Mouse (Mus musculus) layer of hippocampus, adult 18-20 months (tissue): Measurements from ENCODE around the gene Pithd1. TPM values are rescaled to one million over a fixed set of nuclear protein-coding genes. Genes with fewer than 3 reads are reported as not detected.

Experiments
- DNase-seq, 2 experiments: peaks; one replicate each; pipeline ENCODE4 v3.0.0; 2022; ENCODE audit warnings: low spot score in 2 of 2
- total RNA-seq, 2 experiments: library from RNA; stranded (reverse); gene quantifications; 2 replicates each; pipeline ENCODE4 v1.2.3; 2021

The Pithd1 gene
- total RNA-seq, 2 experiments from 2014 or later, result 88.9 to 93.4 TPM

DNA sequence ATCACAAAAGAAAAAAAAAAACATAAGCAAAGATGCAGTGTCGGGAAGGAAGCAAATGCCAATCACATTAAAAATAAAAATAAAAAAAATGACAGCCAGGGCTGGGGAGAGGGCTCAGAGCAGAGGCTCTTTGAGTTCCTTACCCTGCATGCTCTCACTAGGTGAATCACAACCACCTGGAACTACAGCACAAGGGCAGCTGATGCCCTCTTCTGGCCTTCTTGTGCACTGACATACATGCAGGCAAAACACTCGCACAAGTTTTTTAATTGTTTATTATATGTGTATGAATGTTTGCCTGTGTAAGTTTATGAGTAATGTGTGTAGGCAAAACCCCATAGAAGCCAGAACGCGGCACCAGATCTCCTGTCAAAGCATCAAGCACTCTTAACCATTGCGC is 55.2 kb downstream of the Pithd1 start:
- no peak for DNase-seq

GRCm38 (mm10) chr4:135930239-135930638 is 56.8 kb downstream of the Pithd1 start:
- DNase-seq, result no peak

- no peak for DNase-seq
Observed at GRCm38 (mm10) chr4:135929828-135930227, 57.2 kb downstream of the Pithd1 start.

DNA sequence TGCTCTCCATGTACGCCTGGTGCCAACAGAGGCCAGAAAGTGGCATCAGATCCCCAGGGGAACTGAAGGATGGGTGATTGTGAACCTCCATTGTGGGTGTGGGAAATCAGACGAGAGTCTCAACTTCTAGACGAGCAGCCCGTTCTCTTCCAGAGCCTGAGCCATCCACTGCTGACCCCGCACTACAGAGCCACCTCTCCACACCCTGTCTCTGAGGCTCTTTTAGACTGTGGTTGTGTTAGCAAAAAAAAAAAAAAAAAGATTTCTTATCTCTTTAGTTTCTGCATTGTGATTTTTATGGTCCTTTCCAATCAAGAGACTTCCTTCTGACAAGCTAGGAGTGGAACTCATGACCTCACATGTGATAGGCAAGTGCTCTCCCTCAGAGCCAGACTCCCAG is 57.7 kb downstream of the Pithd1 start:
- DNase-seq, result no peak

- no peak for DNase-seq
Observed at GRCm38 (mm10) chr4:135928376-135928775, 58.7 kb downstream of the Pithd1 start.

DNA sequence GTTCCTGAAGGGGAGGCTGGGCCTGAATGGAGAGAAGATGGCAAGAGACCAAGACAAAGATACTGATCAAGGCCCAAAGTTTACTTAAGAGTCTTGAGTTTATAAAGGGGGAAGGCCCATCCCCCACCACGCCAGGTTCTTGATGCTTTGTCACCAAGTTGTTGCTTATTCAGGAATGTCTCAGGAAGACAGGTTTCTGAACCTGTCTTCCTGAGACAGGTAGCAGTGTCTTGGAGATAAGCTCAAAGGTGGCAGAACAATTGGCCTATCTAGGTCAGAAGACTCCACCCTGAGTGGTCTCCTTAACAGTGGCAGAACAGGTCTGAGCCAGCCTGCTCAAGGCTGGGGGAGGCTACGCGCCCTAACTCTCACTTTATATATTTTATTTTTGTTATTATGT is 60.2 kb downstream of the Pithd1 start:
- no peak for DNase-seq

- no peak for DNase-seq
Observed at GRCm38 (mm10) chr4:135926195-135926808, 60.8 kb downstream of the Pithd1 start.

Other genes starting within 250 kb of the Pithd1 start
- under 1 TPM; 0.27 to 0.38 TPM for gene Myom3, start 227.5 kb downstream of the Pithd1 start, total RNA-seq
- gene Srsf10, start 131.5 kb downstream of the Pithd1 start, total RNA-seq, result 10 to 100 TPM; 83.8 to 87.8 TPM
- 10 to 100 TPM; 50.5 to 53.0 TPM for gene Pnrc2, start 113.4 kb downstream of the Pithd1 start, total RNA-seq
- gene Cnr2, start 91.9 kb downstream of the Pithd1 start, total RNA-seq, result under 1 TPM in 1 of 2 experiments, not detected in 1; 0.08 TPM
- gene Fuca1, start 66.5 kb downstream of the Pithd1 start, total RNA-seq, result 10 to 100 TPM; 44.2 to 47.1 TPM
- 10 to 100 TPM; 34.6 to 36.9 TPM for gene Hmgcl, start 40.8 kb downstream of the Pithd1 start, total RNA-seq
- gene Gale, start 23.5 kb downstream of the Pithd1 start, total RNA-seq, result 10 to 100 TPM; 19.6 to 20.9 TPM
- gene Lypla2, start 14.6 kb downstream of the Pithd1 start, total RNA-seq, result 100 to 1,000 TPM in 1 of 2 experiments, 10 to 100 TPM in 1; 99.7 to 102 TPM
- 10 to 100 TPM; 28.6 to 29.3 TPM for gene Eloa, start 34.5 kb upstream of the Pithd1 start, total RNA-seq
- gene Rpl11, start 66.2 kb upstream of the Pithd1 start, total RNA-seq, result 100 to 1,000 TPM; 306 to 330 TPM
- gene Id3, start 156.2 kb upstream of the Pithd1 start, total RNA-seq, result 10 to 100 TPM; 30.0 to 35.1 TPM
- under 1 TPM; 0.36 to 0.84 TPM for gene E2f2, start 185.1 kb upstream of the Pithd1 start, total RNA-seq
- gene Asap3, start 219.1 kb upstream of the Pithd1 start, total RNA-seq, result 1 to 10 TPM; 2.2 to 2.6 TPM